Mouse (Mus musculus): Measurements from ENCODE around the gene Mycl.

DNA sequence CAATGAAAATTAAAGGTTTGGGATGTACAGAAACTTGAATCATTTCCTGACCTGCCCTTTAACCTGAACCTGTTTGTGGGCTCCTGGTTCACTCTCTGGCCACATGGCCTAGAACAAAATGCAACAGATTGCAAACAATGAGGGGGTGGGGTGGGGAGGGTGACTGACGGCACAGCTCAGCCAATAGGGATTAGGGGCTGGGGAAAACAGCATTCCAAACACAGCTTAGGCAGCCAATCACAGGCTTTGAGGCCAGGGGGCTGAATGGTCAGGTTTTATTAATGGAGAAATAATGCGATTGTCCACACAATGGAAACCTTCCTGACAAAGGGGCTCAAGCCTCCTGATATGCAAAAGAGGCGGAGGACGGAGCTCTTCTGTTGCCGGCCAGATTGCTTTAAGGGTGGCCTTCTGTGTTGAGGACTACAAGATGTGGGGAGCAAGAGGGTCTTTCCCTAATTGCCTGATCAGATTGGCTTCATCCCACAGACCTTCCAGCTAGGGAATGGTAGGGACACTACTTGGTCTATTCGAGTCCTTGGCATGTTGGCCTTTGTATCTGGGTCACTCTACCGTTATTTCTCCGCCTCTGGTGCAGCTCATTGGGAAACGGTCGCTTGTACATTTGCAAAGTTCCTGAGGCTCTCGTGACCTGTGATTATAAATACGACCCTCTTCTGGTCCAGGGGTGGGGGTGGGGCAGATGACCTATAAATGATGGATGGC, 3.2 kb downstream of the Mycl start:
- TF ChIP-seq CTCF (IDR thresholded peaks at IDR 0.05; ENCODE audit: control insufficient read depth, insufficient read depth, insufficient replicate concordance, low read depth, low read length): no peak
- TF ChIP-seq POLR2A (IDR thresholded peaks at IDR 0.05; ENCODE audit: control insufficient read depth, low read depth, low read length): no peak

Data from testis, adult 2 months (tissue).